In genomic region chr4:135850411-135851095, GRCm38 (mm10) we compare ENCODE assay signal across 8 mouse cellular contexts. TPM values are rescaled to one million over a fixed set of nuclear protein-coding genes. Genes with fewer than 3 reads are reported as not detected.
DNase-seq lines count a peak whose midpoint lies in the region; ATAC-seq and TF ChIP-seq lines count a peak whose summit lies in the region.

No protein-coding gene starts in this region.

- WGBS in heart, embryonic 16.5 days = 35% methylated on average over 13 of the region's 13 CpGs
- 39% methylated on average over 13 of the region's 13 CpGs for WGBS in heart, embryonic 11.5 days (ENCODE audit: insufficient replicate concordance)
- 26% methylated on average over 13 of the region's 13 CpGs for WGBS in hindbrain, embryonic 14.5 days
- WGBS in liver, embryonic 16.5 days (ENCODE audit: insufficient replicate concordance) = 46% methylated on average over 13 of the region's 13 CpGs

- H3K4me3 ChIP-seq in heart, embryonic 16.5 days (ENCODE audit: low read length) = no peak overlapping the region
- no peak overlapping the region for H3K4me3 ChIP-seq in heart, embryonic 11.5 days (ENCODE audit: low read depth, low read length)
- H3K4me3 ChIP-seq in hindbrain, embryonic 14.5 days (replicated peaks; ENCODE audit: low read length) = no peak overlapping the region; the same call in 1 of the 2 replicates
- no peak overlapping the region for H3K4me3 ChIP-seq in liver, embryonic 16.5 days (ENCODE audit: low read depth, low read length)

- peak; percentile 94 for DNase-seq in brain, embryonic 14.5 days (ENCODE audit: low read depth)
- peak; percentile 63 for DNase-seq in hindbrain, embryonic 14.5 days (ENCODE audit: low spot score)
- DNase-seq in telencephalon, adult 2 months (ENCODE audit: low read depth, low spot score) = peak; percentile 60
- DNase-seq in ovary, adult 18-20 months (ENCODE audit: low spot score) = no peak
- no peak for DNase-seq in urinary bladder, postnatal 36 days (ENCODE audit: low spot score in 2 of 2)

- TF ChIP-seq CTCF in brain, embryonic 14.5 days (IDR thresholded peaks at IDR 0.05; ENCODE audit: borderline replicate concordance, extremely low read depth, insufficient read depth, insufficient read length) = no peak

- H3K9ac ChIP-seq in heart, embryonic 16.5 days (ENCODE audit: low read length) = 0 out of 2 replicates have a peak overlapping the region, but pooled peaks have one; percentile 10
- H3K9ac ChIP-seq in heart, embryonic 11.5 days (ENCODE audit: low read depth, low read length) = no peak overlapping the region
- peak overlapping the region; percentile 40 for H3K9ac ChIP-seq in hindbrain, embryonic 14.5 days
- H3K9ac ChIP-seq in liver, embryonic 16.5 days (ENCODE audit: low read depth, low read length) = peak overlapping the region; percentile 62

- TF ChIP-seq POLR2A in brain, embryonic 14.5 days (IDR thresholded peaks at IDR 0.05; ENCODE audit: borderline replicate concordance, extremely low read depth, insufficient read depth, insufficient read length, poor library complexity, severe bottlenecking) = no peak

- peaks cover 21% of the 10 kb centered on the region for H3K4me1 ChIP-seq in heart, embryonic 16.5 days (ENCODE audit: control insufficient read depth, insufficient read depth, low read length)
- peaks cover 16% of the 10 kb centered on the region for H3K4me1 ChIP-seq in heart, embryonic 11.5 days (ENCODE audit: control insufficient read depth, insufficient read depth, low read length)
- peaks cover 22% of the 10 kb centered on the region; the same call in 1 of the 2 replicates for H3K4me1 ChIP-seq in hindbrain, embryonic 14.5 days (replicated peaks; ENCODE audit: control insufficient read depth, insufficient read depth, low read length)
- peaks cover 57% of the 10 kb centered on the region for H3K4me1 ChIP-seq in liver, embryonic 16.5 days (ENCODE audit: control insufficient read depth, low read depth, low read length)

- H3K4me2 ChIP-seq in heart, embryonic 16.5 days (ENCODE audit: low read depth, low read length) = no peak overlapping the region; the same call in 1 of the 2 replicates
- no peak overlapping the region; the same call in 1 of the 2 replicates for H3K4me2 ChIP-seq in heart, embryonic 11.5 days
- H3K4me2 ChIP-seq in hindbrain, embryonic 14.5 days (replicated peaks) = peak overlapping the region; percentile 35
- peak overlapping the region; percentile 57; the same call in 1 of the 2 replicates for H3K4me2 ChIP-seq in liver, embryonic 16.5 days (ENCODE audit: low read depth, low read length)

- ATAC-seq in heart, embryonic 16.5 days (replicated peaks; ENCODE audit: extremely low read depth, insufficient read depth, low FRiP score) = no peak; the same call in 1 of the 2 replicates
- ATAC-seq in heart, embryonic 11.5 days (replicated peaks; ENCODE audit: insufficient number of reproducible peaks, low FRiP score, low TSS enrichment) = no peak
- ATAC-seq in hindbrain, embryonic 14.5 days (ENCODE audit: low FRiP score) = peak; percentile 71
- ATAC-seq in liver, embryonic 16.5 days (ENCODE audit: low read depth) = peak; percentile 33; the same call in 1 of the 2 replicates

- H3K27ac ChIP-seq in heart, embryonic 16.5 days (ENCODE audit: low read length) = no peak overlapping the region
- H3K27ac ChIP-seq in heart, embryonic 11.5 days (ENCODE audit: low read depth, low read length) = no peak overlapping the region
- H3K27ac ChIP-seq in hindbrain, embryonic 14.5 days = peak overlapping the region; percentile 80
- H3K27ac ChIP-seq in liver, embryonic 16.5 days (ENCODE audit: low read length) = peak overlapping the region; percentile 99

- no peaks in the 10 kb centered on the region for H3K36me3 ChIP-seq in heart, embryonic 16.5 days (ENCODE audit: control insufficient read depth, insufficient read depth)
- H3K36me3 ChIP-seq in heart, embryonic 11.5 days (ENCODE audit: control insufficient read depth, insufficient read depth, low read length) = no peaks in the 10 kb centered on the region
- H3K36me3 ChIP-seq in hindbrain, embryonic 14.5 days (replicated peaks; ENCODE audit: control insufficient read depth, insufficient read depth) = no peaks in the 10 kb centered on the region
- H3K36me3 ChIP-seq in liver, embryonic 16.5 days (ENCODE audit: control insufficient read depth, insufficient read depth) = no peaks in the 10 kb centered on the region

- H3K9me3 ChIP-seq in heart, embryonic 16.5 days (replicated peaks; ENCODE audit: control insufficient read depth, low read length) = no peaks in the 10 kb centered on the region
- no peaks in the 10 kb centered on the region for H3K9me3 ChIP-seq in heart, embryonic 11.5 days (replicated peaks; ENCODE audit: control insufficient read depth, low read length)
- no peaks in the 10 kb centered on the region for H3K9me3 ChIP-seq in hindbrain, embryonic 14.5 days (ENCODE audit: control insufficient read depth, low read length)
- H3K9me3 ChIP-seq in liver, embryonic 16.5 days (replicated peaks; ENCODE audit: control insufficient read depth, low read length) = no peaks in the 10 kb centered on the region

- no peaks in the 10 kb centered on the region for H3K27me3 ChIP-seq in heart, embryonic 16.5 days (ENCODE audit: control insufficient read depth, insufficient read depth, low read length)
- no peaks in the 10 kb centered on the region for H3K27me3 ChIP-seq in heart, embryonic 11.5 days (ENCODE audit: control insufficient read depth, insufficient read depth, low read length)
- no peaks in the 10 kb centered on the region for H3K27me3 ChIP-seq in hindbrain, embryonic 14.5 days (ENCODE audit: control insufficient read depth, insufficient read depth, low read length)
- H3K27me3 ChIP-seq in liver, embryonic 16.5 days (ENCODE audit: control insufficient read depth, insufficient read depth, low read depth, low read length) = no peaks in the 10 kb centered on the region

RNA-seq across cellular contexts. Expression of gene Srsf10, which starts 5.0 kb away (rescaled TPM):
- 128 and 147 TPM in 2 replicates for polyA plus RNA-seq in heart, embryonic 16.5 days (2015; fragmentation: Nextera tagmentation; extraction: Ambion mirVana)
- polyA plus RNA-seq in heart, embryonic 11.5 days (2014; fragmentation: Nextera tagmentation; extraction: Ambion mirVana) = 191 and 202 TPM in 2 replicates
- 128 and 142 TPM in 2 replicates for polyA plus RNA-seq in brain, embryonic 14.5 days (2012; rRNA removed)
- 200 and 208 TPM in 2 replicates for polyA plus RNA-seq in hindbrain, embryonic 14.5 days (2014; fragmentation: Nextera tagmentation; extraction: Ambion mirVana)
- polyA plus RNA-seq in liver, embryonic 16.5 days (2015; fragmentation: Nextera tagmentation; extraction: Ambion mirVana) = 81.8 and 90.3 TPM in 2 replicates

RNA-seq across cellular contexts. Expression of gene Pnrc2, which starts 23.1 kb away (rescaled TPM):
- 133 and 149 TPM in 2 replicates for polyA plus RNA-seq in heart, embryonic 16.5 days (2015; fragmentation: Nextera tagmentation; extraction: Ambion mirVana)
- polyA plus RNA-seq in heart, embryonic 11.5 days (2014; fragmentation: Nextera tagmentation; extraction: Ambion mirVana) = 138 and 144 TPM in 2 replicates
- polyA plus RNA-seq in brain, embryonic 14.5 days (2012; rRNA removed) = 67.1 and 74.4 TPM in 2 replicates
- 95.0 and 105 TPM in 2 replicates for polyA plus RNA-seq in hindbrain, embryonic 14.5 days (2014; fragmentation: Nextera tagmentation; extraction: Ambion mirVana)
- 74.9 and 81.1 TPM in 2 replicates for polyA plus RNA-seq in liver, embryonic 16.5 days (2015; fragmentation: Nextera tagmentation; extraction: Ambion mirVana)

RNA-seq across cellular contexts. Expression of gene Cnr2, which starts 44.6 kb away (rescaled TPM):
- polyA plus RNA-seq in heart, embryonic 16.5 days (2015; fragmentation: Nextera tagmentation; extraction: Ambion mirVana) = 0.71 and 0.80 TPM in 2 replicates
- polyA plus RNA-seq in heart, embryonic 11.5 days (2014; fragmentation: Nextera tagmentation; extraction: Ambion mirVana) = 0.25 and 0.73 TPM in 2 replicates
- 0.19 and 0.25 TPM in 2 replicates for polyA plus RNA-seq in brain, embryonic 14.5 days (2012; rRNA removed)
- polyA plus RNA-seq in hindbrain, embryonic 14.5 days (2014; fragmentation: Nextera tagmentation; extraction: Ambion mirVana) = 0.13 and 0.17 TPM in 2 replicates
- polyA plus RNA-seq in liver, embryonic 16.5 days (2015; fragmentation: Nextera tagmentation; extraction: Ambion mirVana) = 2.9 TPM in 2 replicates

Comparison
In these comparisons a context has a peak if more than half of its experiments do, and no peak if none do; other contexts are left out.
1. ATAC-seq: peak in hindbrain, embryonic 14.5 days (single experiment) and liver, embryonic 16.5 days (single experiment); none in heart, embryonic 16.5 days (single experiment) and heart, embryonic 11.5 days (single experiment).
2. H3K27ac ChIP-seq: peak in hindbrain, embryonic 14.5 days (single experiment) and liver, embryonic 16.5 days (single experiment); none in heart, embryonic 16.5 days (single experiment) and heart, embryonic 11.5 days (single experiment).
3. H3K4me2 ChIP-seq: peak in hindbrain, embryonic 14.5 days (single experiment) and liver, embryonic 16.5 days (single experiment); none in heart, embryonic 16.5 days (single experiment) and heart, embryonic 11.5 days (single experiment).
4. DNase-seq: peak in brain, embryonic 14.5 days (single experiment), hindbrain, embryonic 14.5 days (single experiment) and telencephalon, adult 2 months (single experiment); none in ovary, adult 18-20 months (single experiment) and urinary bladder, postnatal 36 days (0 of 2).